Mouse (Mus musculus): ENCODE results near the gene Tmem41a. TPM values are rescaled to one million over a fixed set of nuclear protein-coding genes. Genes with fewer than 3 reads are reported as not detected.
"Not testable (repeated sequence)": the region's sequence is repeated elsewhere in the genome, so short reads cannot be mapped to it uniquely, and the experiment has no call there.

The Tmem41a gene
- polyA plus RNA-seq, 1 experiment from 2014 or later = 29.4 TPM

DNA sequence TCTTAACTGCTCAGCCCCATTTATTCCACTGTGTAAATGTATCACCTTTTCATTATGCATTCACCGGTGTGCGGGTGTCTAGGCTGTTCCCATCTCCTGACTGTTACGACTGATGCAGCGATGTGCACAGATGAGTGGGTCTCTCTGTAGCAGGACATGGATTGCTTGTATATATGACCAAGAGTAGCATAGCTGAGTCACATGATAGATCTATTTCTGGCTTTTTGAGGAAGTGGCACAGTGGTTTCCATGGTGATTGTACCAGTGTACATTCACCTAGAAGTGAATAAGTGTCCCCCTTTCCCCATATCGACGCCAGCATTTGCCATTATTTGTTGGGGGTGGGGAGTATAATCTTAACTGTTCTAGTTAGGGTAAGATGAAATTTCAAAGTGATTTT is 34.0 kb downstream of the Tmem41a start:
- 0 out of 2 replicates have a peak, but pooled peaks have one; percentile 28 for ATAC-seq
- Histone ChIP-seq H3K36me3 (ENCODE audit: control insufficient read depth, insufficient read depth) (peaks cover 8% of the 10 kb centered on the region), H3K27me3 (replicated peaks; ENCODE audit: control insufficient read depth, insufficient read depth, low read length) (no peaks in the 10 kb centered on the region), H3K4me3 (replicated peaks; ENCODE audit: low read length) (no peak overlapping the region), H3K4me2 (ENCODE audit: low read length) (no peak overlapping the region), H3K9ac (replicated peaks; ENCODE audit: low read depth, low read length) (no peak overlapping the region), H3K27ac (ENCODE audit: low read length) (no peak overlapping the region), H3K9me3 (ENCODE audit: control insufficient read depth, low read length) (no peaks in the 10 kb centered on the region), H3K4me1 (replicated peaks; ENCODE audit: control insufficient read depth, insufficient read depth, low read length) (no peaks in the 10 kb centered on the region)
- 86% methylated on average over 6 of the region's 6 CpGs for WGBS

DNA sequence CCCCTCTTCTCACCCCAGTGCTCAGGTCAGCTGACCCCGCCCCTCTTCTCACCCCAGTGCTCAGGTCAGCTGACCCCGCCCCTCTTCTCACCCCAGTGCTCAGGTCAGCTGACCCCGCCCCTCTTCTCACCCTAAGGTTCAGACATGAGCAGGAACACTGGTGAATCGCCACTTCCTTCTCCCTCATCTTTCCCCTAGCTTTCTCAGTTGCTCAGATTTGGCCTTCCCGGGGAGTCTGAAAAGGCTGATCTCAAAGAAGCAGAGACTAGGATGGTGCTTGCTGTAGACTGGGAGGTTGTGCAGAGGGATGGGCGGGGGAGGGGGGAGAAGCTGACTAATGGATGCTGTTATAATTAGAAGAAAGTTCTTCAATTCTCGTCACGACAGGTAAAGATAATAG is 38.4 kb downstream of the Tmem41a start:
- not testable (repeated sequence) for H3K4me2 ChIP-seq (ENCODE audit: low read length); H3K9ac ChIP-seq (replicated peaks; ENCODE audit: low read depth, low read length); H3K4me1 ChIP-seq (replicated peaks; ENCODE audit: control insufficient read depth, insufficient read depth, low read length); H3K27ac ChIP-seq (ENCODE audit: low read length); ATAC-seq; H3K9me3 ChIP-seq (ENCODE audit: control insufficient read depth, low read length); H3K36me3 ChIP-seq (ENCODE audit: control insufficient read depth, insufficient read depth); H3K4me3 ChIP-seq (replicated peaks; ENCODE audit: low read length); H3K27me3 ChIP-seq (replicated peaks; ENCODE audit: control insufficient read depth, insufficient read depth, low read length)
- WGBS = 35% methylated on average over 6 of the region's 8 CpGs

DNA sequence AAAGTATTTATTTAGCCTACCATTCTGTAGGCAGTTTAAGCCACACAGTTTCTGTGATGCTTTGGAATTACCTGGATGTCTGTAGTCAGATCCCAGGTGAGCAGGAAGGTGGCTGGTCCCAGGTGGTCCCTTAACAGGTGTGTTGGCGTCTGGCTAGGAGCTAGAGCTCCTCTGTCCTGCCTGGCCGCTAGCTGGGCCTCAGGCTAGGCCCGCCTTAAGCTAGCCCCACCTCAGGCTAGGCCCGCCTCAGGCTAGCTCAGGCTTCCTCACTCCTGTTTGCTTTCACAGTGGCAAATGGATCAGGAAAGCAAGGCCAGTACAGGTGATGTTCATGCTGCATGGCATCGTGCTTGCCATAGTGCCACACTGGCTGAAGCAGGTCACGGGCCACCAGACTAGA is 40.5 kb downstream of the Tmem41a start:
- Histone ChIP-seq H3K36me3 (ENCODE audit: control insufficient read depth, insufficient read depth) (peaks cover 7% of the 10 kb centered on the region; the same call in 1 of the 2 replicates), H3K4me1 (replicated peaks; ENCODE audit: control insufficient read depth, insufficient read depth, low read length) (no peaks in the 10 kb centered on the region), H3K27me3 (replicated peaks; ENCODE audit: control insufficient read depth, insufficient read depth, low read length) (no peaks in the 10 kb centered on the region), H3K4me3 (replicated peaks; ENCODE audit: low read length) (no peak overlapping the region), H3K4me2 (ENCODE audit: low read length) (no peak overlapping the region), H3K9ac (replicated peaks; ENCODE audit: low read depth, low read length) (no peak overlapping the region), H3K27ac (ENCODE audit: low read length) (no peak overlapping the region), H3K9me3 (ENCODE audit: control insufficient read depth, low read length) (no peaks in the 10 kb centered on the region)
- no peak for ATAC-seq
- 84% methylated on average over 6 of the region's 6 CpGs for WGBS

DNA sequence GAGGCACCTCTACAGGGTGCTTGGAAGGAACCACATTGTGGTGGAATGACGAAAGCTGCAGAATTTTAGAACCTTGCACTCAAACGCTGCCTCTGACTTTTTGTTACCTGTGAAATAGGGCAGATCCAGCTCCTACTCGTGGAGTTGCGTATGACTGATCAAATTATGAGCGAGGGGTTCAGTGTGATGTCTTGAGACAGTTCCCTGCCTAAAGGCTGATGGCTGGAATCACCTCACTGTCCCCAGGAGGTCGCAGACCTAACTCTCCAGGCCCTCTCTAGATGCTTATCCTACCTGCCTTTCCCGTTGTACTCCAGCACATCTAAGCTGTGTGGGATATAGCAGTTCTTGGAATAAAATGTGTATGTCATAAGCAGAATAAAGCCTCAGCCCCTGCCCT is 41.4 kb downstream of the Tmem41a start:
- H3K4me1 ChIP-seq (replicated peaks; ENCODE audit: control insufficient read depth, insufficient read depth, low read length) = no peaks in the 10 kb centered on the region
- no peak overlapping the region for H3K27ac ChIP-seq (ENCODE audit: low read length)
- peaks cover 7% of the 10 kb centered on the region; the same call in 1 of the 2 replicates for H3K36me3 ChIP-seq (ENCODE audit: control insufficient read depth, insufficient read depth)
- 93% methylated on average over 7 of the region's 7 CpGs for WGBS
- H3K4me2 ChIP-seq (ENCODE audit: low read length) = no peak overlapping the region
- no peak for ATAC-seq
- H3K9ac ChIP-seq (replicated peaks; ENCODE audit: low read depth, low read length) = no peak overlapping the region
- H3K4me3 ChIP-seq (replicated peaks; ENCODE audit: low read length) = no peak overlapping the region
- no peaks in the 10 kb centered on the region for H3K9me3 ChIP-seq (ENCODE audit: control insufficient read depth, low read length)
- no peaks in the 10 kb centered on the region for H3K27me3 ChIP-seq (replicated peaks; ENCODE audit: control insufficient read depth, insufficient read depth, low read length)

DNA sequence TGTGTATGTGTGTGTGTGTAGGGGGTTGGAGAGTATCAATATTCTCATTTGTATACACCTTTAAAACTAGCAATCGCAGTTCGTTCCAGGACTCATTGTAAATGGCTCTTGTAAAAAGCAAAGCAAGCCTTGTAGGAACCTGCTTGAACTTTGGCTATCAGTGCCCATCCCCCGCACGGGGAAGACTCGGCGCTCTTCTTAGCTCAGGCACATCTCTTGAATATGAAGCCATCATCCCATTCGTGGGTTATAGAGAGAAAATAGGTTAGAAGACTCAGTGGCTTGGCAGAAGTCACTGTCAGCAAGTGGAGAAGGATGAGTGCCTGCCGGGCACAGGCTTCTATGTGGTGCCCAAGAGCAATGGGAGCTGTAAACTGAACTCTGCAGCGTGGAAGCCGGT is 42.7 kb downstream of the Tmem41a start:
- 85% methylated on average over 10 of the region's 10 CpGs for WGBS
- peaks cover 7% of the 10 kb centered on the region; the same call in 1 of the 2 replicates for H3K36me3 ChIP-seq (ENCODE audit: control insufficient read depth, insufficient read depth)
- no peak overlapping the region for H3K4me3 ChIP-seq (replicated peaks; ENCODE audit: low read length)
- H3K4me2 ChIP-seq (ENCODE audit: low read length) = no peak overlapping the region
- H3K9ac ChIP-seq (replicated peaks; ENCODE audit: low read depth, low read length) = no peak overlapping the region
- H3K27ac ChIP-seq (ENCODE audit: low read length) = no peak overlapping the region
- no peaks in the 10 kb centered on the region for H3K9me3 ChIP-seq (ENCODE audit: control insufficient read depth, low read length)
- no peaks in the 10 kb centered on the region for H3K4me1 ChIP-seq (replicated peaks; ENCODE audit: control insufficient read depth, insufficient read depth, low read length)
- no peaks in the 10 kb centered on the region for H3K27me3 ChIP-seq (replicated peaks; ENCODE audit: control insufficient read depth, insufficient read depth, low read length)
- no peak for ATAC-seq

DNA sequence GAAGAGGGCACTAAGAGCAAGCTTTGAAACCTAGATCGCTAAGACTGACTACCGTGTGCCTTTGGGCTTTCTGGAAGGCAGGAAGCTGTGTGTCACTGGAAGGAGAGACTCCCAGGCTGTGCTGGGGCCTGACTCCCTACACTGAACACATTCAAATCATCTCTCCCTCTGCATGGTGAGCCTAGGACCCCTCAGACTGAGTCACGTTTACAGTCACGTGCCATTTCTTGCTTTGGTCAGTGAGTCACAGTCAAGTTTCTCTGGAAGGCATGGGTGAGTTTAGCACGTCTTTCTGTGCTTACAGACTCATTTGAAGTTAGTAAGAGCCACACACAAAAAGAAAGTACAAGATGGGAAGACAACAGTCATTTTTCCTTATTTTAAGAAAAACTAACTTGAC is 46.1 kb downstream of the Tmem41a start:
- 78% methylated on average over 5 of the region's 5 CpGs for WGBS
- no peak overlapping the region for H3K4me3 ChIP-seq (replicated peaks; ENCODE audit: low read length)
- H3K27me3 ChIP-seq (replicated peaks; ENCODE audit: control insufficient read depth, insufficient read depth, low read length) = no peaks in the 10 kb centered on the region
- ATAC-seq = no peak
- H3K36me3 ChIP-seq (ENCODE audit: control insufficient read depth, insufficient read depth) = peaks cover 5% of the 10 kb centered on the region; the same call in 1 of the 2 replicates
- H3K9me3 ChIP-seq (ENCODE audit: control insufficient read depth, low read length) = no peaks in the 10 kb centered on the region
- no peaks in the 10 kb centered on the region for H3K4me1 ChIP-seq (replicated peaks; ENCODE audit: control insufficient read depth, insufficient read depth, low read length)
- H3K4me2 ChIP-seq (ENCODE audit: low read length) = no peak overlapping the region
- H3K27ac ChIP-seq (ENCODE audit: low read length) = no peak overlapping the region
- H3K9ac ChIP-seq (replicated peaks; ENCODE audit: low read depth, low read length) = no peak overlapping the region

DNA sequence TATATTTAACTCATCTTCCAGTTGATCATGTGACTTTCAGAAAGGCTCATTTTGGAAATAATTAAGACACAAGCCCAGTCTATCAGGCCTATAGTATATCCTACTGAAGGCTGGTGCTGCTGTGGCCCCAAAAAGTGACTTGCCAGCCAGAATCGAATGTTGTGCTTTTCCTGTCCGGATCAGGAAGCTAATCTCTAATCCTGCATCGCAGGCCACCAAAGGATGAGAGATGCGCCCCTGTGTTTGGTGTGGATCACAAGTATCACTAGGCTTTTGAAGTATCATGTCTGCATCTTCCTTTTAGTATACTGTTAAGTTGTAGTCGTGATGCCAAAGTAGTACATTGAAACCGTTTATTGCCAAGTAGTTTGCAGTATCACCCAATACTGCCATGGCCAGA is 53.5 kb downstream of the Tmem41a start:
- Histone ChIP-seq H3K27me3 (replicated peaks; ENCODE audit: control insufficient read depth, insufficient read depth, low read length) (no peaks in the 10 kb centered on the region), H3K27ac (ENCODE audit: low read length) (no peak overlapping the region), H3K4me3 (replicated peaks; ENCODE audit: low read length) (no peak overlapping the region), H3K9ac (replicated peaks; ENCODE audit: low read depth, low read length) (no peak overlapping the region), H3K36me3 (ENCODE audit: control insufficient read depth, insufficient read depth) (no peaks in the 10 kb centered on the region), H3K4me1 (replicated peaks; ENCODE audit: control insufficient read depth, insufficient read depth, low read length) (no peaks in the 10 kb centered on the region), H3K9me3 (ENCODE audit: control insufficient read depth, low read length) (no peaks in the 10 kb centered on the region), H3K4me2 (ENCODE audit: low read length) (no peak overlapping the region)
- WGBS = 93% methylated on average over 6 of the region's 6 CpGs
- no peak for ATAC-seq

- no peak overlapping the region for H3K4me3 ChIP-seq (replicated peaks; ENCODE audit: low read length)
- no peaks in the 10 kb centered on the region; the same call in 1 of the 2 replicates for H3K4me1 ChIP-seq (replicated peaks; ENCODE audit: control insufficient read depth, insufficient read depth, low read length)
- no peaks in the 10 kb centered on the region for H3K27me3 ChIP-seq (replicated peaks; ENCODE audit: control insufficient read depth, insufficient read depth, low read length)
- WGBS = 93% methylated on average over 2 of the region's 2 CpGs
- H3K9ac ChIP-seq (replicated peaks; ENCODE audit: low read depth, low read length) = no peak overlapping the region
- ATAC-seq = no peak
- no peaks in the 10 kb centered on the region for H3K9me3 ChIP-seq (ENCODE audit: control insufficient read depth, low read length)
- no peak overlapping the region for H3K4me2 ChIP-seq (ENCODE audit: low read length)
- H3K36me3 ChIP-seq (ENCODE audit: control insufficient read depth, insufficient read depth) = no peaks in the 10 kb centered on the region
- no peak overlapping the region for H3K27ac ChIP-seq (ENCODE audit: low read length)
Measured at GRCm38 (mm10) chr16:21887601-21888000, 59.8 kb downstream of the Tmem41a start.
